9 mouse cellular contexts compared by ENCODE assay signal in the genomic region with DNA sequence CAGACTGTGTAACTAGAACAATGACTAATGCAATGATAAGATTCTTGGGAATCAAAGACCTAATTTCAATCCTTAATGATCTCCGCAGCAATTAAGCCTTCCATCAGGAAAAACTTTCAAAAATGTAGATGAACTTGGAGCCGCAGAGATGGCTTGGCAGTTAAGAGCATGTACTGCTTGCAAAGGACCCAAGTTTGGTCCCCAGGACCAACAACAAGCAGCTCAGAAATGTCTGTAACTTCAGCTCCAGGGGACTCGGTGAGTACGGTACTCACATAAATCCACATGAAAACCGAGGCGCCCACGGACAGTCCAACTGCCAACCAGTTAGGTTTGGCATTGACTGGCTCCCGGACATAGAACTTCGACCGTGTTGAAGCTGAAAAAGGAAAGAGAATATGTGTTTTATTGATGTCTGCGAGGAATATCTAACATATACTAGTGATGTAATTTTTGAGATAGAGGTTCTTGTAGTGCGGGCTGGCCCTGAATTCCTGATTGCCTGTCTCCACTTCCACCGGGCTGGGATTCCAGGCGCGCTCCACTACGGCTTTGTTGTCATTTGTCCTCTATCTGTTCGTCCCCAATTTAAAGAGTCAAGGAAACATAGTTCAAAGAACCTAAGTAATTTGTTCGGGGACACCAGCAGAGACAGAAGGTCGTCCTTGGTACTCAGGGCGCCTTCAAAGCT. TPM values are rescaled to one million over a fixed set of nuclear protein-coding genes. Genes with fewer than 3 reads are reported as not detected.
A peak's percentile ranks its signal among the peaks of the same experiment; 100 is the strongest.
DNase-seq lines count a peak whose midpoint lies in the region; ATAC-seq and TF ChIP-seq lines count a peak whose summit lies in the region.
"Had no signal": no experiment of that assay in that cellular context is flagged by ENCODE, and none has a peak within 500 bp of the region (broad histone marks: within the 10 kb centered on the region; RNA-seq: fewer than 3 reads in every experiment).

No protein-coding gene starts in this region.

- no peak for ATAC-seq in forebrain, embryonic 11.5 days (replicated peaks; ENCODE audit: low FRiP score)
- no peak for ATAC-seq in limb, embryonic 11.5 days (ENCODE audit: insufficient number of reproducible peaks, low FRiP score, low TSS enrichment, low read depth)
- peak; percentile 18 for ATAC-seq in midbrain, postnatal 0 days (ENCODE audit: low FRiP score)

- peaks cover 4% of the 10 kb centered on the region; the same call in 1 of the 2 replicates for H3K4me1 ChIP-seq in lung, adult 2 months (ENCODE audit: control insufficient read depth, insufficient read depth, low read length)
- no peaks in the 10 kb centered on the region; the same call in 1 of the 2 replicates for H3K4me1 ChIP-seq in bone marrow, adult 2 months (ENCODE audit: control insufficient read depth, insufficient read depth, low read length)
- peaks cover 4% of the 10 kb centered on the region; the same call in 1 of the 2 replicates for H3K4me1 ChIP-seq in forebrain, embryonic 11.5 days (replicated peaks; ENCODE audit: control insufficient read depth, insufficient read depth, low read length)
- no peaks in the 10 kb centered on the region; the same call in 1 of the 2 replicates for H3K4me1 ChIP-seq in limb, embryonic 11.5 days (ENCODE audit: control insufficient read depth, insufficient read depth, low read length)
- H3K4me1 ChIP-seq in midbrain, postnatal 0 days (ENCODE audit: insufficient read depth, low read length): peaks cover 4% of the 10 kb centered on the region; the same call in 1 of the 2 replicates

- TF ChIP-seq CTCF in lung, adult 2 months (IDR thresholded peaks at IDR 0.05; ENCODE audit: insufficient read depth, low read length): no peak
- no peak for TF ChIP-seq CTCF in bone marrow, adult 2 months (IDR thresholded peaks at IDR 0.05; ENCODE audit: control insufficient read depth, insufficient read depth, low read length)
- no peak for TF ChIP-seq CTCF in midbrain, postnatal 0 days (IDR thresholded peaks at IDR 0.05)

- 19% methylated on average over 20 of the region's 20 CpGs for WGBS in lung, adult 2 months
- WGBS in bone marrow, adult 2 months: 30% methylated on average over 20 of the region's 20 CpGs
- 28% methylated on average over 20 of the region's 20 CpGs for WGBS in forebrain, embryonic 11.5 days
- WGBS in limb, embryonic 11.5 days: 19% methylated on average over 20 of the region's 20 CpGs
- 22% methylated on average over 20 of the region's 20 CpGs for WGBS in midbrain, postnatal 0 days

- H3K4me2 ChIP-seq in forebrain, embryonic 11.5 days (ENCODE audit: low read depth, low read length, severe bottlenecking): peak overlapping the region; percentile 54
- peak overlapping the region; percentile 76 for H3K4me2 ChIP-seq in limb, embryonic 11.5 days (ENCODE audit: low read depth, severe bottlenecking)
- peak overlapping the region; percentile 54 for H3K4me2 ChIP-seq in midbrain, postnatal 0 days (ENCODE audit: low read depth, low read length, poor library complexity, severe bottlenecking)

- peak overlapping the region; percentile 83 for H3K4me3 ChIP-seq in lung, adult 2 months (replicated peaks; ENCODE audit: extremely low read depth, low read depth, low read length)
- H3K4me3 ChIP-seq in bone marrow, adult 2 months (replicated peaks; ENCODE audit: control insufficient read depth, low read depth, low read length): peak overlapping the region; percentile 97
- peak overlapping the region; percentile 76 for H3K4me3 ChIP-seq in forebrain, embryonic 11.5 days (ENCODE audit: low read depth, low read length)
- peak overlapping the region; percentile 89 for H3K4me3 ChIP-seq in limb, embryonic 11.5 days (ENCODE audit: low read depth, low read length)
- H3K4me3 ChIP-seq in midbrain, postnatal 0 days (ENCODE audit: low read depth, low read length): peak overlapping the region; percentile 89

- no peaks in the 10 kb centered on the region for H3K27me3 ChIP-seq in forebrain, embryonic 11.5 days (ENCODE audit: control insufficient read depth, insufficient read depth, low read length)
- no peaks in the 10 kb centered on the region for H3K27me3 ChIP-seq in limb, embryonic 11.5 days (ENCODE audit: control insufficient read depth, insufficient read depth, low read length)
- H3K27me3 ChIP-seq in midbrain, postnatal 0 days (ENCODE audit: insufficient read depth, low read length): no peaks in the 10 kb centered on the region

- H3K27ac ChIP-seq in bone marrow, adult 2 months (ENCODE audit: control insufficient read depth, insufficient read depth, low read depth, low read length, poor library complexity): no peak overlapping the region
- H3K27ac ChIP-seq in forebrain, embryonic 11.5 days (ENCODE audit: low read depth, low read length): peak overlapping the region; percentile 94
- H3K27ac ChIP-seq in limb, embryonic 11.5 days (replicated peaks; ENCODE audit: low read depth, low read length): peak overlapping the region; percentile 94
- peak overlapping the region; percentile 97 for H3K27ac ChIP-seq in midbrain, postnatal 0 days (ENCODE audit: low read depth, low read length)

- no peaks in the 10 kb centered on the region for H3K36me3 ChIP-seq in forebrain, embryonic 11.5 days (ENCODE audit: control insufficient read depth, insufficient read depth, low read length)
- peaks cover 4% of the 10 kb centered on the region; the same call in 1 of the 2 replicates for H3K36me3 ChIP-seq in limb, embryonic 11.5 days (ENCODE audit: control insufficient read depth, insufficient read depth, low read length)
- peaks cover 10% of the 10 kb centered on the region; the same call in 1 of the 2 replicates for H3K36me3 ChIP-seq in midbrain, postnatal 0 days (ENCODE audit: insufficient read depth, low read length)

- peak overlapping the region; percentile 89 for H3K9ac ChIP-seq in forebrain, embryonic 11.5 days (ENCODE audit: low read length)
- H3K9ac ChIP-seq in limb, embryonic 11.5 days (ENCODE audit: low read length): peak overlapping the region; percentile 92
- H3K9ac ChIP-seq in midbrain, postnatal 0 days (replicated peaks; ENCODE audit: low read length, poor library complexity, severe bottlenecking): peak overlapping the region; percentile 87

- H3K9me3 ChIP-seq in forebrain, embryonic 11.5 days (ENCODE audit: control insufficient read depth, low read length): no peaks in the 10 kb centered on the region
- no peaks in the 10 kb centered on the region for H3K9me3 ChIP-seq in limb, embryonic 11.5 days (ENCODE audit: control insufficient read depth, low read length)
- H3K9me3 ChIP-seq in midbrain, postnatal 0 days (ENCODE audit: low read length): no peaks in the 10 kb centered on the region

- no peak for DNase-seq in lung, adult 2 months
- no peak for DNase-seq in lung, postnatal 10 days
- peak; percentile 55 for DNase-seq in forebrain, embryonic 11.5 days (ENCODE audit: low spot score)
- peak; percentile 41 for DNase-seq in limb, embryonic 11.5 days (ENCODE audit: low spot score)
- no peak for DNase-seq in midbrain, postnatal 0 days (ENCODE audit: low spot score)
- no peak for DNase-seq in spleen, adult 18-20 months
- no peak for DNase-seq in layer of hippocampus, postnatal 10 days (ENCODE audit: low spot score in 2 of 2)

- TF ChIP-seq POLR2A in lung, adult 2 months (IDR thresholded peaks at IDR 0.05; ENCODE audit: borderline replicate concordance, extremely low read depth, low read depth, low read length): no peak
- no peak for TF ChIP-seq POLR2A in bone marrow, adult 2 months (IDR thresholded peaks at IDR 0.05; ENCODE audit: borderline replicate concordance, control insufficient read depth, low read depth, low read length)

RNA-seq across cellular contexts. Expression of a gene that starts 0.8 kb away (rescaled TPM):
- polyA plus RNA-seq in lung, adult 2 months (2012; rRNA removed): 88.1 and 106 TPM in 2 replicates
- 72.8 and 74.8 TPM in 2 replicates for polyA plus RNA-seq in bone marrow, adult 2 months (2011; ENCODE audit: insufficient read depth, insufficient read length, low replicate concordance, missing spikeins)
- 628 and 672 TPM in 2 replicates for polyA plus RNA-seq in forebrain, embryonic 11.5 days (2014; fragmentation: Nextera tagmentation; extraction: Ambion mirVana)
- polyA plus RNA-seq in limb, embryonic 11.5 days (2014; fragmentation: Nextera tagmentation; extraction: Ambion mirVana): 663 and 706 TPM in 2 replicates
- 31.5 and 36.4 TPM in 2 replicates for total RNA-seq in midbrain, postnatal 0 days (2014; rRNA removed)
- 961 and 994 TPM in 2 replicates for polyA plus RNA-seq in midbrain, postnatal 0 days (2015; fragmentation: Nextera tagmentation; extraction: Ambion mirVana)
- total RNA-seq in layer of hippocampus, postnatal 10 days (2021): 100 to 1,000 TPM; 313 to 318 TPM

RNA-seq across cellular contexts. Expression of a gene that starts 6.9 kb away (rescaled TPM):
- polyA plus RNA-seq in lung, adult 2 months (2012; rRNA removed): 2.1 and 3.9 TPM in 2 replicates
- polyA plus RNA-seq in bone marrow, adult 2 months (2011; ENCODE audit: insufficient read depth, insufficient read length, low replicate concordance, missing spikeins): 52.3 and 83.8 TPM in 2 replicates
- 61.5 and 62.6 TPM in 2 replicates for polyA plus RNA-seq in forebrain, embryonic 11.5 days (2014; fragmentation: Nextera tagmentation; extraction: Ambion mirVana)
- 52.0 and 54.4 TPM in 2 replicates for polyA plus RNA-seq in limb, embryonic 11.5 days (2014; fragmentation: Nextera tagmentation; extraction: Ambion mirVana)
- 19.5 and 33.8 TPM in 2 replicates for total RNA-seq in midbrain, postnatal 0 days (2014; rRNA removed)
- 26.4 and 29.7 TPM in 2 replicates for polyA plus RNA-seq in midbrain, postnatal 0 days (2015; fragmentation: Nextera tagmentation; extraction: Ambion mirVana)
- 10 to 100 TPM; 47.1 to 49.9 TPM for total RNA-seq in layer of hippocampus, postnatal 10 days (2021)

RNA-seq across cellular contexts. Expression of a gene that starts 11.5 kb away (rescaled TPM):
- polyA plus RNA-seq in lung, adult 2 months (2012; rRNA removed): not detected in 2 replicates
- polyA plus RNA-seq in bone marrow, adult 2 months (2011; ENCODE audit: insufficient read depth, insufficient read length, low replicate concordance, missing spikeins): not detected in 2 replicates
- 5.2 and 8.4 TPM in 2 replicates for polyA plus RNA-seq in forebrain, embryonic 11.5 days (2014; fragmentation: Nextera tagmentation; extraction: Ambion mirVana)
- 2.4 and 5.0 TPM in 2 replicates for polyA plus RNA-seq in limb, embryonic 11.5 days (2014; fragmentation: Nextera tagmentation; extraction: Ambion mirVana)
- total RNA-seq in midbrain, postnatal 0 days (2014; rRNA removed): 0.49 TPM in 1 of 2 replicates, not detected in the other
- polyA plus RNA-seq in midbrain, postnatal 0 days (2015; fragmentation: Nextera tagmentation; extraction: Ambion mirVana): 0.40 and 0.49 TPM in 2 replicates
- total RNA-seq in layer of hippocampus, postnatal 10 days (2021): not detected
- total RNA-seq: neutrophil, adult 5-6 weeks had no signal

Comparison
In these comparisons a context has a peak if more than half of its experiments do, and no peak if none do; other contexts are left out.
1. DNase-seq: peak in forebrain, embryonic 11.5 days (single experiment) and limb, embryonic 11.5 days (single experiment); none in lung, adult 2 months (single experiment), lung, postnatal 10 days (single experiment), midbrain, postnatal 0 days (single experiment), spleen, adult 18-20 months (0 of 2) and layer of hippocampus, postnatal 10 days (0 of 2).
2. Peak in every context shown above with its lines, with median percentiles within 50 percentile points of each other: H3K4me3 ChIP-seq, H3K4me2 ChIP-seq and H3K9ac ChIP-seq.